Mouse (Mus musculus): ENCODE results near the gene Garnl3. TPM values are rescaled to one million over a fixed set of nuclear protein-coding genes. Genes with fewer than 3 reads are reported as not detected.

The Garnl3 gene
- total RNA-seq (2014; fragmentation: Nextera tagmentation) (not detected in 2 replicates), total RNA-seq (2017) (0.13 TPM in 1 of 2 replicates, not detected in the other)

DNA sequence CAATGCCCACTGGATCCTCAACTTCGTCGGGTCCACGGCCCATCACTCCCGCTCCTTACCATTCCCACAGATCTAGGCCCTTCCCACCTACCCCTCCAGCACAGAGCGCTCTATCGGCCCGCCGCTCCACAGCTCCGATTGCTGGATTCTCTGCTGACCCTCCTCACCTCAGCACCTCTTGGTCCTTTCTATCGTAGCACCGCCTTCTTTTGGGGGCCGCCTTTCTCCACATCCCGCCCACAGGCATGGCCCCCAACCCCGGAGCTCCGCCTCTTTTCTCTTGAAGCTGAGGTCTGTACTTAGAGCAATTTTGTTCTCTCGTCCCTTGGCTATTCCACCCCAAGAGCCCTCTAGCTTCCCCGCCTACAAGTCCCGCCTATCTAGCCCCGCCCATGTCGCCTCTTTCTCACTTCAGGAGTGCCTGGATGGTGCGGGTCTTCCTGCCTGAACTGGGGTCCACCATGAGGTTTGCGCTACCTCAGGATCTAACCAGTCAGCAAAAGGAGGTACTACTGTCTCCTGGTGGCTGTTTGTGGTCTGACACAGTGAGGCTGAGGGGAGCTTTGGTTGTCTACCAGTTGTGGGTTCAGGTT is at the start of gene Garnl3:
Gene Garnl3 (minus strand): TSS at position 155 of the 593 bp plus-strand sequence.
- peak; percentile 8 for ATAC-seq (replicated peaks; ENCODE audit: poor library complexity, severe bottlenecking)

DNA sequence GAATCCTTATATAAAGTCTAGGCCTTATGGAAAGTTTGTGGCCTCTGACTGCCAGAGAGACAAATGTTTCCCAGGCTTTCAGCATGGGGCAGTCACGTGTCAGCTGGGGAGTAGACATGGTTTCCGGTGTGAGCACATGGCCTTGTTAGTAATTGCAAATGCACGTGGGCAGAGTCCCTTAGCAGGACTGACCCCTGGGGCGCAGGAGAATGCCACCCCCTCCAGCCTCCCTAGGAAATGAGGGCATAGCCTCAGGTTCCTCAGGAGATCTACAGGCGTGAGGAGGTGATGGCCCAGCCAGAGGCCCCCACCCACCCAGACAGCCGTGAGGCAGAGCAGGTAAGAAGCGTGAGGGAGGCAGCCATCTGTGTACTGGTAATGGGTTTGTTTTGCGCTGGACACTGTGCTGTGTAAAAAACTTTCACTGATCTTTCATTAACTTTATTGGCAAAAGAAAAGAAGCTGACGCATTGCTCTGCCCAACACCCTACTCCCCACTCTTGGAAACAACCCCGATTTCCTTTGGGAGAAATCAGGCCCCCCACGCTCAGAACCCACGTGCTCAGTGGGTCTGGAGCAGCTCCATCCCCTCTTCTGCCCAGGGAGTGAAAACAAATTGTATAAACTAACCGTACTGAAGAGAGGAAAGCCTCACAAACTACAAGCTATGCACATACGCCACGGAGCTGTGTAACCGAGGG is 48.6 kb upstream of the Garnl3 start:
- no peak for ATAC-seq (replicated peaks; ENCODE audit: poor library complexity, severe bottlenecking)

DNA sequence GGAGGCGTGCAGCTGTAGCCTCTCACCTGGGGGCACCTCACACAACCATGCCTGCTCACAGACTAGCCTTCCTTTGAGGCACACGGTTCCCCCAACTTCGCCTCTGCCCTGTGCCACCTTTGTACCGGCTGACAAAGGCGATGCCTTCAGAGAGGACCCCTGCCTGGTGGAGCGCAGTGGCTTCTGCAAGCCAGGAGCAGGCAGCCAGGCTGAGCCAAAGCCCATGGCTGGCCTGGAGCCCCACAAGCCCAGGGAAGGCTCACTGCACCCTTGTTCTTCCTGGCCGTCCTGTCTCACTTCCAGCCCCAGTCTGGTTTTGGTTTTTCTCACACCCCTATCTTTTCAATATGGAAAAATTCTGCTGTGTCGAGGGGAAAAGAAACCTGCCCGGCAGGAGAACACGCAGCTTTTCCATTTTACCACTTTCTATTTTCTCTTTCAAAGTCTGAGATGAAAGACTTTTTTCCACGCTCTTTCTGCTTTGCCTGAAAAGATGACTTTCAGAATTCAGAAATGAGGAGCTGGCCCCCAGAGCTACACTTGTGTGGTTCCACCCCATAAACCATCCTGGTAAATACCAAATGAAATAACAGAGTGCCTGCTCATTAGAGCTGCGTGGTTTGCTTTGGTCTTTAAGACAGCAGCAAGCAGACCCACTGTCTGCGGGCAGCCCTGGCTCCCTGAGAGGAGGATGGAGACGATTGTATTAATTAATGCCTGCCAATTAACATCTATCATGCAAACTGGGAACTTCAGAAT is 47.9 kb upstream of the Garnl3 start:
- ATAC-seq (replicated peaks; ENCODE audit: poor library complexity, severe bottlenecking), result no peak

DNA sequence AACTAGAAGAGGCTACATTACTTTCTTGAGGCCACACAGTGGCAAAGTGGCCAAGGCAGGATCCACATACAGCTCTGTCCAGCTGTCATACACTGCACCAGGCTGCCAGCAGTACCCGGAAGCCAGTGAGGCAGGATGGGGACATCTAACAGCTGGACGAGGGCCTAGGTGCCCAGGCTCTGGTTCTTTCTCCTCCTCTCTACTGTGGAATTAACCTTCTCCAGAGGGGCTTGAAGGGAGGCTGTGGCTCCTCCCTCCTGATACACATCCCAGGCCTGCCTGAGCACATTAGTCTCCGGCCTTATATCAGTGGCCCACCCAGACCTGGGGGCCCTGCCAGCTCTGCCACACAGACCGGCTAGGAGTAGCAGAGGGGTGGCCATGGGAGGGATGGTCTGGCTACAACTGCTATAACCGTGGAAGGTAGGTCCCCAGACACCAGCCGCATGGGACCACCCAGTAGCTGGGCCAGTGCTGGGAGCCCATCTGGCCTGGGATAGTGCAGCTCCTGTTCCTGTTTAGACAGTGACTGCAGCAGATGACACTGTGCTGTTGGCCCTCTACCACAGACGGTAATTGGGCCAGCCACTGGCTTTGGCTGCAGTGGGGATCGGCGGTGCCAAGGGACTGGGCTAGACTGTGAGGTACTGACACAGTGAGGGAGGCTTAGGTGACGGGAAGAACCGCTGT is 46.9 kb upstream of the Garnl3 start:
- no peak for ATAC-seq (replicated peaks; ENCODE audit: poor library complexity, severe bottlenecking)

DNA sequence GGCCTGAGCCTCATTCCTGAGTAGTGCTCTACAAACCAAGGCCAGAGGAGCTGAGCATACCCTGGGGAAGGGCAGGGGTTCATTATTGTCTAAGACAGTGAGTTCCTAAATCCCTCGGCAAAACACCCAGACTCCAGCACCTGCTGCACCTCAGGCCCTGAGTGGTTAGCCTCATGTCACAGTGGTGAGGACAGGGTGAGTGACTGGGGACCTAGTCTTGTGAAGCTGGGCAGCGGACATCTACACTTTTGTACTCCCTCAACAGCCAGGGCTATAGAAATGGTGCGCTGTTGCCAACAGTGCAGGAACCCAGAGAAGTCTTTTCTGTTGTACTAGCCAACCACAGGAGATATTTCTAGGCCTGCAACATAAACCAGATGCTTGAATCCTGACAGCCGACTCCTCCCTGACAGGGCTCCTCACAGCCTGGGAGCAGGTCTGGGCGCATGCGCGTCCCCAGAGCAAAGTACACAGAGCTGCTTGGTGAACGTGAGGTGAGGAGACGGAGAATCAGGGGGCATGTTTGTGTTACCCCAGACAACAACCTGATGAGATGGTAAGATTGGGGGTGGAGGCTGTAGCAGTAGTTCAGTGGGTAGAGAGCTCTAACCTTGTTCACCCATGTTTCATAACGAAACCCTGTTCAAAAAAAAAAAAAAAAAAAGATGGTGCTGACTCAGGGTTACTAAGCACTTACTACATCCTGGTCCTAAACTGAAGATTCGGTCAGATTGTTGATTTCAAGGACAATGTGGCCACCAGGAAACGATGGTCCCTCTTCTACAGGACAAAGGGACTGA is 46.2 kb upstream of the Garnl3 start:
- ATAC-seq (replicated peaks; ENCODE audit: poor library complexity, severe bottlenecking), result no peak

DNA sequence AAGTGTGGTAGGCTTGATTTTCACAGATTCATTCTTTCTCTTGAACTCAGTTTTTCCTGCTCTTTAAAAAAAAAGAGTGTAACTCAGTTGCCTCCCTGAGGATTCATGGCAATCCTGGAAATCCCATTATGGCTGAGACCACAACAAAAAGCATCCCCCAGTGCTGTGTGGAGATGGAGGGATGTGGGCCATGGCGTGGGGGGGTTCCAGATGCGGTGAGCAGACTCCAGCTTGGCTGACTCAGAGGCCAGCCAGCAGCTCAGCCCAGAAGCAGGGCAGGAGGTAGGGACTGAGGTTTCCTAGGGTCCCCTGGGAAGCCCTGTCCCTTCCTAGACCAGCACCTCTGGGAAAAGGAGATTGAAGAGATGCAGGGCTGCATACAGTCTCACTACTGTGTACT is 45.5 kb upstream of the Garnl3 start:
- ATAC-seq (replicated peaks; ENCODE audit: poor library complexity, severe bottlenecking), result no peak

DNA sequence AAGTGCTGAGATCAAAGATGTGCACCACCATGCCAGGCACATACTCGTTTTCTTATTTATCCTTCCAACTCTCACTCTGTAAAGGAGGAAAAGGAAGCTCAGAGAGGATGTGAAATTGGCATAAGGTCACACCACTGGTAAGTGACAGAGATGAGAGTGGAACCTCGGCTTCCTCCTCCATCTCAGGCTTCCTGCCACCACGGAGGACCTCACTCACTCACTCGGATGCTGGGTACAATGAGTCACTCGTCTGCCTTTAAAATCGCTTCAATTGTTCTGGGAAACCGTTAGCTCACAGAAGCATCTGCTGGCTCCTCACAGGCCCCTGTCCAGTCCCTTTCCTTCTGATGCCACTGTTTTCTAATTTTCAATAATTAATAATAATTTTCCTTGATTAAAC is 45.1 kb upstream of the Garnl3 start:
- ATAC-seq (replicated peaks; ENCODE audit: poor library complexity, severe bottlenecking), result peak; percentile 84

DNA sequence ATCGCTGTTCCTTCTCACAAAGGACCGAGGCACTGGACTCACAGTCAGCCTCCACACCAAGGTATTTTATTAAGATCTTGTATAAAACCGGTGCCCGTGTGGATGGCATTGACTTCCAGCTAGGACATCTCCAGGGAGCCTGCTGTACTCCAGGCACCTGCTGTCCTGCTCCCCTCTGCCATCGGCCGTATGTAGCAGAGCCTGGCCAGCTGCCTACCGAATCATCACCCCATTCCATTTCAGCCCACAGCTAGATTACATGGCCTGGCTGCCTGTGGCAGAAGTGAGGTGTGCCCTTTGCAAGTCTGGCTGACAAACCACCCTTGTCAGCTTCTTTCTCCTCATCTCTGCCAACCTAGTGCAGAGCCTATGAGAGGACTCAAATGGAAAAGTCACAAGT is 42.2 kb upstream of the Garnl3 start:
- no peak for ATAC-seq (replicated peaks; ENCODE audit: poor library complexity, severe bottlenecking)

DNA sequence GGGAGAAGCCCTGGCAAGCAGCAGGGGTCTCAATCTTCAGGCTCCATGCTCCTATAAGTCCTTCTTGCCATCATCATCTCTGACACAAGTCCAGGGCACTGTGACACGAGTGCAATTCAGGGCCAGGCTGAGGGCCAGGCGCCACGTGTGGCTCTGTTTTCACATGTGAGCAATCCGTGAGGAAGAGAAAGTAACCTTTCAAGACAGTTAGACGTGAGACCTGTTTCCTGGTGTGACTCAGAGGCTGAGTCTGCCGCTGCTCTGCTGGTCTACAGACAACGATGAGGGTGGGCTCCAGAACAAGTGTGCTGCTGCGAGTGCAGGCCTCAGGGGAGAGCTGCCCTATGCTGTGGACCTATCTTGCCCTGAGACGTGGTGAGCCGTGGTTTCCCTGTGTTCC is 41.7 kb upstream of the Garnl3 start:
- peak; percentile 56 for ATAC-seq (replicated peaks; ENCODE audit: poor library complexity, severe bottlenecking)

DNA sequence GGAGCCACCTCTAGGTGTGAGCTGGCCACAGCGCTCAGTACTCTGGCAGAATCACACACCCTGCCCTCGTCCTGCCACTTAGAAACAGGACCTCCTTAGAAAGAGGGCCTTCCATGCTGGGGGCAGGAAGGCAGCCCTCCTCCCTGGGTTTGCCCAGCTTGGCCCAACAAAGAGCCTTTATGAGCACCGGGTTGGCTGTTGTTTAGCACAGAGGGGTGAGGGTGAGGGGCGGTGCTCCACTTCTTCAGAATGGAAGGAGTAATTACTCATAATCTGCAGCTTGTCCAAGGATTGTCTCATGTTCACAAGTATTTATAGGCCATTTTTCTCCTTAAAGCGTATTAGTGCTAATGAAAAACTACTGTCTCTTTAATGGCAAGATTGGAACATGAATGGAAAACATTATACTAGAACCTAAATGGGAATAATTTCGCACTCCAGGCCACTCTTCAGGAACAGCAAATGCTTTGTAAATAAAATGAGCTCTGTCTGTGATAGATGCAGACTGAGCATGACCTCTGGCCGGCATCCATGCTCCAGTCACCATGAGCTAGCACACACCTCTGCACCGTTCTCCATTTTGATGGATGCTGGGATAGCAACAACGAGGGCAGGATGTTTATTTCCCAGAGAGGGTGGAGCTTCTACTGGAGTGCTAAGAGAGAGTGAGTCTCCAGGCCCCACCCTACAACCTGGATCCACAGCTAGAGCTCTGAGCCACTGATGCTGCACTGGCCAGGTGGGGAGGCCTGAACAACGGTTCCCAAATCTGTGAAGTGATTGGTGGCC is 39.5 kb upstream of the Garnl3 start:
- no peak for ATAC-seq (replicated peaks; ENCODE audit: poor library complexity, severe bottlenecking)

DNA sequence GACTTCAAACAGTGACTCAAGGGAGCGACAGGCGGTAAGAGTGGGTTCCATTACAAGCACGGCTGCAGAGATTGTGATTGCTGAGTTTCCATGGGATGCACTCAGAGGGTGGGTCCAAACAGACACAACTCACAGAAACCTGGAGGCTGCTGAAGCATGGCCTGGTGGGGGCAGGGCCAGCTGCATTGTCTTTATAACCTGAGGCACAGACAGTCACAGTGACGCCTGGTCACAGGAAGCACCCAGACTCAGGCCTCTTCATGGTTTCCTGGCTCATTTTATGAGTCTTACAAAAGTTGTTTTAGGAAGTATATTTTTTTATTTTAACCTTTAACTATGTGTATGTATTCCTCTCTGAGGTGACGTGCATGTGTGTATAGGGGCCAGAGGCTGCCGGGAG is 38.0 kb upstream of the Garnl3 start:
- no peak for ATAC-seq (replicated peaks; ENCODE audit: poor library complexity, severe bottlenecking)

DNA sequence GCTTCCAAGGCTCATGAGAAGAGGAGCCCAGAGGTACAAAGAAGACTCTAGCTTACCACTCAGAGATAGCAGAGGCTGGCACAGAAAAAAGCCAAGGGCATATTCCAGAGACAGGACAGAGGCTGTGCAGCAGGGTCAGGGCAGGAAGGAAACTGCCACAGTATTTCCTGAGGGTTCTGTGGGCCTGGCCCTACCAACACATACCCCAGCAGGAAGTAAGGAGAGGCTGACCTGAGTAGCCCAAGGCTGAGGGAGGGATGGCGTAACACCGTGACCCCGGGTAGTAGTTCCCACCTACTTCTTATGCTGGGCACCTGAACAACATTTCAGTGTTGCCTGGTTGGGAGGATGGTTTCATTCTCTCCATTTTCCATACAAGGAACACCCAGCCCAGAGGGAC is 35.6 kb upstream of the Garnl3 start:
- peak; percentile 62 for ATAC-seq (replicated peaks; ENCODE audit: poor library complexity, severe bottlenecking)

DNA sequence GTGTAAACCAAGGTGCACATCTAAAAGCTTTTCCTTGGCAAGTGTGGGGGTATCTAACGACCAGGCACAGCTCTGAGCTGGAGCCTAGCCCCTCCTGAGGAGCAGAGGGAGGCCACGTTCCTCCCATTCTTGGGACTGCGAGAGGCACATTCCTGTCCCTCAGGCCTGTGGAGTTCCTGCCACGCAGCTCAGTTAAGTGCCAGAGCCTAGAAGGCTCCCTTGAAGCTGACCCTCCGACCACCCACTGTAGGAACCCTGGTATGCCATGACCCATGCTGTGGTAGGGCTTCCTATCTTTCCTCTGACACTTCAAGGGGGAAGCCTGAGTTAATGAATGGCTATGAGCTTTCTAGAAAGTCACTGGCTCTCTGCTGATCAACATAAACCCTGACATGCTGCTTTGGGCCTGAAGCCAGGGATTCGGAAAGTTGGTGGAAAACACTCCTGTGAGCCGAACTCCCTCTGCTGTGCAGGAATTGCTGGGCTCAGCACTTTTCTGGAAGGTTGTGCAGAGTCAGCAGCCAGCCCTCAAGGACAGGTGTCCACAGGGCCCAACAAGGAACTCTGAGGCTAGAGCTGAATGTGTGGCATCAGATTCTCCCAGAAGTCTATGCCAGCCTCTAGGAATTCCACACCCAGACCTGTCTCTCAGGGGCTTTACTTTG is 34.4 kb upstream of the Garnl3 start:
- ATAC-seq (replicated peaks; ENCODE audit: poor library complexity, severe bottlenecking), result no peak

DNA sequence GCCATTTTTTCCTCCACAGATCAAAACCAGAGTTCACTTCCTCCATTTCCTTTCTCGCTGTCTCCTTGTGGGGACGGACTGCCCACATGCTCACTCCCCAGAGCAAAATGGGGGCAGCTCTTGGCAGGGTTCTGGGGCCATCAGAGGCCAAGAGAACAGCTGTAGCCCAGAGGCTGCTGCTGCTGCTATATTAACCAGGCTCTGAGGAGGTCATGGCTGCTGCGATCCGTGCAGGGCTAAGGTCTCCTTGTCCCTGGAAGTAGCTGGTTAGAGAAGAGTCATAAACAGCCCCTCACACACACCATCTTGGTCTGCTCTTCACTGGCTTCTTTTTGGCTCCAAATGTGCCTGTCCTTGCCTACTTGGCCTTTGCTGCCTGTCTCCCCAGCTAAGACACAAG is 33.8 kb upstream of the Garnl3 start:
- peak; percentile 15; the same call in 1 of the 2 replicates for ATAC-seq (replicated peaks; ENCODE audit: poor library complexity, severe bottlenecking)

DNA sequence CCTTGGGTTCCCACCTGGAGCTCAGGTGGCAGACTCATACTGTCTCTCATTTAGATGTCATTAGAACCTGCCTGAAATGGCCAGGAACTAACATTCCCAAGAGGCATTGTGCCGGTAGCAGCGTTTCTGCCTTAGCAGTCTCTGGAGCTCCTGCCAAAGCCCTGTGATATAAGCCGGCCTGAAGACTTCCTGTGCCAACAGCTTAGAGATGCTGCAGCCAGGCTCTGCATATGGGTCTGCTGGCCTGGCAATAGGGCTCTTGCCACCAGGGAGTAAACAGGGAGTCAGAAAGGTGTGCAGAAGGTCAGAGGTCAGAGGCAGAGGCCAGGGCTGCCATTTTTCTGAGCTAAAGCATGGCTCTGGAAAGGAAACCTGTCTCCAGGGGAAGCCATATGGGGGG is 33.2 kb upstream of the Garnl3 start:
- ATAC-seq (replicated peaks; ENCODE audit: poor library complexity, severe bottlenecking), result no peak

DNA sequence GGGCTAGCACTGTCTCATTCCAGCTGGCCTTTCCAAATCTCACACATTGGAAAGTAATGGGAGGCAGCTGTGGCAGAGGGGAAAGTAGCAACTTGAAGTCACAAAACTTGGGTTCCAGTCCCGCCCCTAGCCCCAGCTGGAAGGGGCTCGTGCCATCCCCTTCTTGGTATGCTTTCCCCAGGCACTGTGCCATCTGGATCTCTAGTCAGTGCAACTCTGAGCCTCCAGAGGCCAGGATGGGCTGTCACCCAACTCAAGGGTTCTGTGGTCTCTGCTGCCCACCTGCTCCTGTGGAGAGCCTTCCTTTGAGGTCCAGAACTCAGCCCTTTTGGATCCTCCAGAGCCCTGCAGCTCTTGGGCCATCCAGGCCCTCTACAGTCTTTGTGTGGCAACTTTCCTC is 30.7 kb upstream of the Garnl3 start:
- ATAC-seq (replicated peaks; ENCODE audit: poor library complexity, severe bottlenecking), result no peak

DNA sequence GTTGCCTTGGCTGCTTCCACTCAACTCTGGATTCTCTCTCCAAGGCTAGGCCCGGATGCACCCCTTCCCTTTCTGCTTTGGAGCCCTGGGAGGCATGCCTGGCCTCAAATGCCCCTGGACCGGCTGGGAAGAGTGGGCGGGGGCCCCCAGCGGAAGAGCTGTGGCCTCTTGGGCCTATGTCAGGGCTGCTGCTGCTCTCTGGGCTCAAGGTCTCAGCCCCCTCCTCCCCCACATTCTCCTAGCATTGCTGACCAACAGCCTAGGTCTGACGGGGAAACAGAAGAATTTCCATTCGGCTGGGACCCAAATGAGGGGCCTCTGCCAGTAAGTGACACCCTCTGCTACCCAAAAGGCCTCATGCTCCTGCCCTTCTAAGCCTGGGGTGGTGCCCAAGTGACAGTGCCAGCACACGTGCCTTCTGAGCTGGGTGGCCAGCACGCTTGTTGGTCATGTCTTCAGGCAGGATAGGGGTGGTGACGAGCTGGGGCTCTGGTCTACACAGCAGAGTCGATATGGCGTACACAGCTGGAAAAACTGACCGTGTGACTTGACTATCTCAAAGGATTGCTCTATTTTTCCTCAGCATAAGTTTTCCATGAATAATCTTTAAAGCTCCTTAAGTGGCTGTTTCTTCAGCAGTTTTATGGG is 29.0 kb upstream of the Garnl3 start:
- no peak for ATAC-seq (replicated peaks; ENCODE audit: poor library complexity, severe bottlenecking)

DNA sequence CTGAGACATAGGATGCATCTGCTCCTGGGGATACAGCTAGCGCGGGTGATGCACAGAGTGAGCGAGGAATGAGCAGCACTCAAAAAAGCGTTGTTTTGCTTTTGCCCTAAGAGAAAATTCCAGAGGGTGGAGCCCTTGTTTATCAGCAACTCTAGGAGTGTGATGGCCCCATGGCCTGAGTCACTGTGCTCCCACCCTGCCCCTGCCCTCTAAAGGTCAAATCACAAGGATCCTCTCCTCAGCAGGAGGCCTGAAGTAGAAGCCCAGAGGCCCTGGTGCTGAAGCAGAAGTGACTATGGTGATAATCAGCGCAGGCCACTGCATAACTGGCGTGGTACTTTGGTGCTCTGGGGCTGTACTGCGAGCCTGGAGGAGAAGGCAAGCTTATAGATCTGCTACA is 28.1 kb upstream of the Garnl3 start:
- no peak for ATAC-seq (replicated peaks; ENCODE audit: poor library complexity, severe bottlenecking)
